14 mouse cellular contexts compared by ENCODE assay signal in the genomic region with DNA sequence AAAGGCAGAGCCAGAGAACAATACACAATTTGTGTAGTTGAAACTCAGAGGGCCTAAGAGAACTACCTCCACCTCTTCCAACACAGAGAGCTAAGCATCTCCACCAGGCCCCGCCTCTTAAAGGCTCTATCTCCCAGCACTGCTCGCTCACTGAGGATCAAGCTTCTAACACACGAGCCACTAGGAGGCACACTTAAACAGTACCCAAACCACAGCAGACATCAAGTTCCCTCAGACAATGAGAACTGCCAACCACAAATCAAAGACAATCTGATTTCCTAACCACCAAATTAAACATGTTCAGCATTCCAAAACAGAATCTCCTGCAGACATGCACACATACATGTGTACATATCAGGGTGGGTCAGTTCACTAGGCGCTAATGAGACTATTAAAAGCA. TPM values are rescaled to one million over a fixed set of nuclear protein-coding genes. Genes with fewer than 3 reads are reported as not detected.
A peak's percentile ranks its signal among the peaks of the same experiment; 100 is the strongest.
DNase-seq lines count a peak whose midpoint lies in the region; ATAC-seq and TF ChIP-seq lines count a peak whose summit lies in the region.
"Had no signal": no experiment of that assay in that cellular context is flagged by ENCODE, and none has a peak within 500 bp of the region (broad histone marks: within the 10 kb centered on the region; RNA-seq: fewer than 3 reads in every experiment).

No protein-coding gene starts in this region.

- no peak overlapping the region for H3K4me2 ChIP-seq in hindbrain, embryonic 13.5 days
- H3K4me2 ChIP-seq: embryonic facial prominence, embryonic 15.5 days; kidney, embryonic 15.5 days had no signal

- peak; percentile 22 for DNase-seq in kidney, adult 9 months
- DNase-seq in kidney, postnatal 14 days, result no peak
- DNase-seq in naive thymus-derived CD4-positive, alpha-beta T cell, adult 2 months (ENCODE audit: low read depth), result peak; percentile 61
- DNase-seq in left cerebral cortex, postnatal 14 days (ENCODE audit: low spot score in 2 of 2), result no peak
- DNase-seq: adrenal gland, postnatal 10 days; cerebellum, adult 8-10 months; retina, postnatal 1 day had no signal

- H3K9ac ChIP-seq in hindbrain, embryonic 13.5 days, result no peak overlapping the region
- H3K9ac ChIP-seq: embryonic facial prominence, embryonic 15.5 days; kidney, embryonic 15.5 days had no signal

- peak; percentile 76 for ATAC-seq in hematopoietic stem cell, adult 5-6 weeks (replicated peaks in 1 of 2; ENCODE audit: insufficient read depth in 1 of 2, low FRiP score in 2 of 2, low TSS enrichment in 1 of 2, low read depth in 1 of 2, poor library complexity in 2 of 2, severe bottlenecking in 2 of 2)
- ATAC-seq in hindbrain, embryonic 13.5 days (ENCODE audit: low FRiP score), result no peak
- no peak for ATAC-seq in cerebellum, adult (ENCODE audit: insufficient number of reproducible peaks, low FRiP score, low TSS enrichment)

- H3K36me3 ChIP-seq in E14TG2a.4 (ENCODE audit: insufficient read depth, low read length), result no peaks in the 10 kb centered on the region
- H3K36me3 ChIP-seq in hindbrain, embryonic 13.5 days, result no peaks in the 10 kb centered on the region
- H3K36me3 ChIP-seq: embryonic facial prominence, embryonic 15.5 days; kidney, embryonic 15.5 days had no signal

- peak; percentile 10; the same call in 1 of the 2 replicates for TF ChIP-seq CTCF in E14TG2a.4 (conservative IDR thresholded peaks at IDR 0.05; ENCODE audit: low read length)

- H3K27me3 ChIP-seq in E14TG2a.4 (ENCODE audit: insufficient read depth, low read length), result peaks cover 26% of the 10 kb centered on the region
- no peaks in the 10 kb centered on the region for H3K27me3 ChIP-seq in hindbrain, embryonic 13.5 days
- H3K27me3 ChIP-seq: embryonic facial prominence, embryonic 15.5 days; kidney, embryonic 15.5 days had no signal

- H3K4me1 ChIP-seq in E14TG2a.4 (replicated peaks; ENCODE audit: low read depth, low read length), result peaks cover 19% of the 10 kb centered on the region
- H3K4me1 ChIP-seq in hindbrain, embryonic 13.5 days (replicated peaks), result no peaks in the 10 kb centered on the region
- H3K4me1 ChIP-seq: embryonic facial prominence, embryonic 15.5 days; kidney, embryonic 15.5 days had no signal

- intact Hi-C loops in left cerebral cortex, postnatal 14 days (cut with DNase I), result no loop called here

- 90% methylated on average over 4 of the region's 4 CpGs for WGBS in hindbrain, embryonic 13.5 days

- H3K4me3 ChIP-seq in E14TG2a.4 (replicated peaks; ENCODE audit: low read length), result no peak overlapping the region
- no peak overlapping the region for H3K4me3 ChIP-seq in hindbrain, embryonic 13.5 days
- H3K4me3 ChIP-seq: embryonic facial prominence, embryonic 15.5 days; kidney, embryonic 15.5 days had no signal

- peaks cover 4% of the 10 kb centered on the region; the same call in 1 of the 2 replicates for H3K9me3 ChIP-seq in E14TG2a.4 (ENCODE audit: low read length)
- no peaks in the 10 kb centered on the region; the same call in 1 of the 2 replicates for H3K9me3 ChIP-seq in hindbrain, embryonic 13.5 days
- H3K9me3 ChIP-seq: embryonic facial prominence, embryonic 15.5 days; kidney, embryonic 15.5 days had no signal

- H3K27ac ChIP-seq in hindbrain, embryonic 13.5 days, result no peak overlapping the region
- H3K27ac ChIP-seq: embryonic facial prominence, embryonic 15.5 days; kidney, embryonic 15.5 days; macrophage had no signal

RNA-seq across cellular contexts. Expression of a gene that starts 9.4 kb away (rescaled TPM):
- 81.7 and 87.6 TPM in 2 replicates for total RNA-seq in hematopoietic stem cell, adult 5-6 weeks (2017)
- 147 and 159 TPM in 2 replicates for polyA plus RNA-seq in hindbrain, embryonic 13.5 days (2015; fragmentation: Nextera tagmentation; extraction: Ambion mirVana)
- 100 to 1,000 TPM; 347 to 349 TPM for total RNA-seq in left cerebral cortex, postnatal 14 days (2021)

Comparison
In these comparisons a context has a peak if more than half of its experiments do, and no peak if none do; other contexts are left out.
1. DNase-seq: peak in kidney, adult 9 months (single experiment) and naive thymus-derived CD4-positive, alpha-beta T cell, adult 2 months (single experiment); none in kidney, postnatal 14 days (single experiment) and left cerebral cortex, postnatal 14 days (0 of 2).
2. ATAC-seq: peak in hematopoietic stem cell, adult 5-6 weeks (2 of 2); none in hindbrain, embryonic 13.5 days (single experiment) and cerebellum, adult (single experiment).